Mouse (Mus musculus) midbrain, embryonic 10.5 days (tissue): ENCODE results near the gene Mxra8. TPM values are rescaled to one million over a fixed set of nuclear protein-coding genes. Genes with fewer than 3 reads are reported as not detected.
A peak's percentile ranks its signal among the peaks of the same experiment; 100 is the strongest.

Source experiments
- DNase-seq: peaks from one replicate; pipeline ENCODE4 v3.0.0-alpha.2; 2017; ENCODE audit warnings: low spot score
- H3K27ac ChIP-seq: fragments of 300-500 bp; sonication (generic); replicated peaks from 2 replicates; pipeline ENCODE4 v1.5.1; 2016; ENCODE audit warnings: mild to moderate bottlenecking
- H3K27me3 ChIP-seq: fragments of 300-500 bp; sonication (generic); 2 replicates; pipeline ENCODE4 v1.6.1; 2016; ENCODE audit warnings: low read depth, mild to moderate bottlenecking; ENCODE audit not compliant: poor library complexity, severe bottlenecking
- H3K36me3 ChIP-seq: fragments of 300-500 bp; sonication (generic); 2 replicates; pipeline ENCODE4 v1.6.1; 2016; ENCODE audit warnings: mild to moderate bottlenecking, moderate library complexity
- H3K4me1 ChIP-seq: fragments of 300-500 bp; sonication (generic); 2 replicates; pipeline ENCODE4 v1.6.1; 2016
- H3K4me3 ChIP-seq: fragments of 300-500 bp; sonication (generic); 2 replicates; pipeline ENCODE4 v1.5.1; 2016; ENCODE audit warnings: mild to moderate bottlenecking, moderate library complexity
- H3K9me3 ChIP-seq: fragments of 300-500 bp; sonication (generic); replicated peaks from 2 replicates; pipeline ENCODE4 v1.6.1; 2016; ENCODE audit warnings: mild to moderate bottlenecking
- WGBS: fragments of 180-500 bp; shearing (Covaris S2); methylation state at CpG from one replicate; pipeline ENCODE4 v1.1.7; 2016; 5-methylcytosine and 5-hydroxymethylcytosine counted together
- polyA plus RNA-seq: library from polyadenylated mRNA; unstranded; fragments of >200 nt; fragmentation: Nextera tagmentation; extraction: Ambion mirVana; gene quantifications from 2 replicates; pipeline ENCODE4 v1.2.1, GENCODE M21; 2016

Gene Mxra8
- polyA plus RNA-seq, 1 experiment from 2014 or later = 50.7 TPM

GRCm38 (mm10) chr4:155841003-155841454 is 1.5 kb downstream of the Mxra8 start:
- Histone ChIP-seq H3K9me3 (no peaks in the 10 kb centered on the region), H3K4me1 (peaks cover 36% of the 10 kb centered on the region), H3K36me3 (peaks cover 28% of the 10 kb centered on the region), H3K4me3 (peak overlapping the region; percentile 66), H3K27ac (peak overlapping the region; percentile 87), H3K27me3 (peaks cover 32% of the 10 kb centered on the region)
- 1% methylated on average over 32 of the region's 32 CpGs for WGBS
- DNase-seq = peak; percentile 44

GRCm38 (mm10) chr4:155841651-155842270 is 2.3 kb downstream of the Mxra8 start:
- Histone ChIP-seq H3K27me3 (peaks cover 36% of the 10 kb centered on the region), H3K4me3 (peak overlapping the region; percentile 66), H3K27ac (no peak overlapping the region; the same call in 1 of the 2 replicates), H3K4me1 (peaks cover 43% of the 10 kb centered on the region), H3K9me3 (no peaks in the 10 kb centered on the region), H3K36me3 (peaks cover 28% of the 10 kb centered on the region)
- WGBS = 36% methylated on average over 38 of the region's 38 CpGs
- DNase-seq = no peak

GRCm38 (mm10) chr4:155843231-155843630 is 3.8 kb downstream of the Mxra8 start:
- no peak for DNase-seq
- H3K27me3 ChIP-seq = peaks cover 36% of the 10 kb centered on the region
- H3K9me3 ChIP-seq = no peaks in the 10 kb centered on the region
- peaks cover 52% of the 10 kb centered on the region for H3K4me1 ChIP-seq
- 92% methylated on average over 5 of the region's 5 CpGs for WGBS
- peaks cover 28% of the 10 kb centered on the region for H3K36me3 ChIP-seq
- no peak overlapping the region for H3K4me3 ChIP-seq
- no peak overlapping the region for H3K27ac ChIP-seq

- peaks cover 24% of the 10 kb centered on the region for H3K36me3 ChIP-seq
- H3K4me3 ChIP-seq = peak within 1 kb of the TSS; percentile 94
- H3K4me1 ChIP-seq = peaks cover 37% of the 10 kb centered on the region
- DNase-seq = peak; percentile 94
- H3K27me3 ChIP-seq = peaks cover 17% of the 10 kb centered on the region
- WGBS = 2% methylated on average over 62 of the region's 65 CpGs
- H3K27ac ChIP-seq = peak within 1 kb of the TSS; percentile 89
- no peaks in the 10 kb centered on the region for H3K9me3 ChIP-seq
Measured at GRCm38 (mm10) chr4:155846871-155847578, 7.5 kb downstream of the Mxra8 start, which contains the start of gene Dvl1. Gene Dvl1 (plus strand): TSS chr4:155847402.

GRCm38 (mm10) chr4:155847591-155848352 is 8.3 kb downstream of the Mxra8 start:
- Histone ChIP-seq H3K4me1 (peaks cover 37% of the 10 kb centered on the region), H3K27ac (peak overlapping the region; percentile 89), H3K36me3 (peaks cover 23% of the 10 kb centered on the region), H3K27me3 (peaks cover 10% of the 10 kb centered on the region; the same call in 1 of the 2 replicates), H3K4me3 (peak overlapping the region; percentile 94), H3K9me3 (no peaks in the 10 kb centered on the region)
- 1% methylated on average over 69 of the region's 69 CpGs for WGBS
- no peak for DNase-seq

GRCm38 (mm10) chr4:155848434-155849095 is 9.1 kb downstream of the Mxra8 start:
- Histone ChIP-seq H3K4me3 (peak overlapping the region; percentile 94), H3K27me3 (0 out of 2 replicates have a peak, but pooled peaks cover 4% of the 10 kb centered on the region), H3K9me3 (no peaks in the 10 kb centered on the region), H3K27ac (peak overlapping the region; percentile 89), H3K36me3 (peaks cover 23% of the 10 kb centered on the region), H3K4me1 (peaks cover 37% of the 10 kb centered on the region)
- WGBS = 57% methylated on average over 7 of the region's 7 CpGs
- no peak for DNase-seq

GRCm38 (mm10) chr4:155849391-155849790 is 9.9 kb downstream of the Mxra8 start:
- no peaks in the 10 kb centered on the region for H3K9me3 ChIP-seq
- H3K27ac ChIP-seq = no peak overlapping the region
- H3K27me3 ChIP-seq = 0 out of 2 replicates have a peak, but pooled peaks cover 4% of the 10 kb centered on the region
- 90% methylated on average over 2 of the region's 2 CpGs for WGBS
- H3K4me1 ChIP-seq = peaks cover 37% of the 10 kb centered on the region
- no peak for DNase-seq
- H3K4me3 ChIP-seq = peak overlapping the region; percentile 94; the same call in 1 of the 2 replicates
- H3K36me3 ChIP-seq = peaks cover 25% of the 10 kb centered on the region

- peaks cover 37% of the 10 kb centered on the region for H3K4me1 ChIP-seq
- H3K4me3 ChIP-seq = peak overlapping the region; percentile 94; the same call in 1 of the 2 replicates
- peaks cover 31% of the 10 kb centered on the region for H3K36me3 ChIP-seq
- no peaks in the 10 kb centered on the region for H3K9me3 ChIP-seq
- WGBS = 90% methylated on average over 3 of the region's 3 CpGs
- no peak for DNase-seq
- no peak overlapping the region for H3K27ac ChIP-seq
- H3K27me3 ChIP-seq = 0 out of 2 replicates have a peak, but pooled peaks cover 4% of the 10 kb centered on the region
Measured at GRCm38 (mm10) chr4:155849792-155850451, 10.4 kb downstream of the Mxra8 start.

- Histone ChIP-seq H3K27ac (no peak overlapping the region), H3K4me3 (no peak overlapping the region), H3K9me3 (no peaks in the 10 kb centered on the region), H3K36me3 (peaks cover 45% of the 10 kb centered on the region), H3K27me3 (0 out of 2 replicates have a peak, but pooled peaks cover 2% of the 10 kb centered on the region), H3K4me1 (peaks cover 34% of the 10 kb centered on the region)
- 90% methylated on average over 3 of the region's 3 CpGs for WGBS
- no peak for DNase-seq
Measured at GRCm38 (mm10) chr4:155851368-155851767, 11.9 kb downstream of the Mxra8 start.

GRCm38 (mm10) chr4:155851951-155852411 is 12.5 kb downstream of the Mxra8 start:
- no peak for DNase-seq
- Histone ChIP-seq H3K27ac (no peak overlapping the region), H3K36me3 (peaks cover 51% of the 10 kb centered on the region), H3K27me3 (no peaks in the 10 kb centered on the region), H3K4me3 (no peak overlapping the region; the same call in 1 of the 2 replicates), H3K9me3 (no peaks in the 10 kb centered on the region), H3K4me1 (peaks cover 28% of the 10 kb centered on the region)
- WGBS = 87% methylated on average over 2 of the region's 2 CpGs

- Histone ChIP-seq H3K4me1 (peaks cover 19% of the 10 kb centered on the region), H3K27me3 (no peaks in the 10 kb centered on the region), H3K36me3 (peaks cover 66% of the 10 kb centered on the region), H3K9me3 (no peaks in the 10 kb centered on the region), H3K4me3 (no peak overlapping the region), H3K27ac (no peak overlapping the region)
- DNase-seq = no peak
- 92% methylated on average over 9 of the region's 9 CpGs for WGBS
Measured at GRCm38 (mm10) chr4:155853421-155853820, 13.9 kb downstream of the Mxra8 start.
